Mouse (Mus musculus) heart, postnatal 10 days (tissue): Measurements from ENCODE around the gene C2cd4c. TPM values are rescaled to one million over a fixed set of nuclear protein-coding genes. Genes with fewer than 3 reads are reported as not detected.
A peak's percentile ranks its signal among the peaks of the same experiment; 100 is the strongest.

Experiments
- DNase-seq, 2 experiments: peaks; one replicate each; pipeline ENCODE4 v3.0.0; 2021
- intact Hi-C: fragments of 180-260 bp; cut with DNase I; formaldehyde crosslinking; loops from one replicate; pipeline ENCODE4 v1.15.1; 2025
- total RNA-seq, 2 experiments: library from RNA; stranded (reverse); gene quantifications; 2 replicates each; pipeline ENCODE4 v1.2.3; 2021

C2cd4c gene
- total RNA-seq, 2 experiments from 2014 or later, result not detected

DNA sequence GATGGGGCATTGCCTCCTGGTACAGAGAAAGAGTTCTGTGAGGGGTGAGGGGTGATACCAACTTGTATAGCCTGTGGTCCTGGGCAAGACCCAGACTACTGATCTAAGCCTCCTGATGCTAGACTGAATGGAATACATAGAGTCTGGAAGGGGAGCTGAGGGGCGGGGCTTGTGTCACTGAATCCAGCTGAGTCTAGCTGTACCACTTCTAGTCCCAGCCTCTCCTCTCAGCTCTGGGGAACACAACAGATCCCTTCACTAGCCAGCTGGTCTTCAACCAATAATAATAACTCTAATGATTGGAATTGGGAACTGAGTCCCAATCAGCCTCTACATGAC is 449 bp upstream of the C2cd4c start:
- intact Hi-C loops, result no loop called here
- DNase-seq, result no peak

DNA sequence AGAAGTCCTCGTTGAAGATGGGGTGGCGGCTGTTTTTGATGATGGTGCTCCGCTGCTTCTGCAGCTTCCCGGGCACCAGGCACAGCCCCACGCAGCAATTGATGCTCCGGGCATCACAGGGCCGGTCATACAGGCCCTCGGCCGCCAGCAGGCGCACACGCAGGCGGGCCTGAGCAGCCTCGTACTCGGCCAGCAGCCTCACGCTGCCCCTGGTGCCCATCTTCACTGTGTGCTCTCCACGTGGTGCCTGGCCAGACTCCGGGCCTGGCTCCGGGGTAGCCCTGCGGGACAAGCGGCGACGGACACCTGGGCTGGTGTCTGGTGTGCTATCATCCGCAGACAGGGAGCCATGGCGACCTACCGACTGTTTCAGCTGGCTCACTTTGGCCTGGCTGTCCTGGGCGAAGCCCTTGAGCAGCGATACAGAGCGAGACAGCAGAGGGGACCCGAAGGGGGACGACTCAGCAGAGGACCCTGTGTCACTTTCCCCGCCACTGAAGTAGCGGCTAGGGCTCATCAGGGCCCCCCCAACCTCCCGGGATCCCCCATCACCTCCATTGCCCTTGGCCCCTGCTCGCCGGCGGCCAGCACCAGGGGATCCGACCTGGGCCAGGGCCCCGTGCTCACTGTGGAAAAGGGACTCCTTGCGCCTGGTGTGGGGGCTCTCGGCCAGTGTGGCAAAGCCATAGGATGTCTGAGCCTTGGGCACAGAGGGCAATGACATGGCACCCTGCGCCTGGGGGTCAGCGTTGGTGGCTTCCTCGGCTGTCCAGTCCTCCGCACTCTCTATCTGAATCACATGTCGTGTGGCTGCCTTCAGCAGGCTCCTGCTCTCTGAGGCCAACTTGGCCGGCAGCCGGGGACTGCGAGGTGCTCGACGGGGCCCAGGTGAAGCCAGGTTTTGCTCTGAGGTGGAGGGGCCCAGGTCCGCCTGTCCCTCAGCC is 1.4 kb downstream of the C2cd4c start:
- intact Hi-C loops, result no loop called here
- peak in 1 of 2 experiments; percentile 19 for DNase-seq

DNA sequence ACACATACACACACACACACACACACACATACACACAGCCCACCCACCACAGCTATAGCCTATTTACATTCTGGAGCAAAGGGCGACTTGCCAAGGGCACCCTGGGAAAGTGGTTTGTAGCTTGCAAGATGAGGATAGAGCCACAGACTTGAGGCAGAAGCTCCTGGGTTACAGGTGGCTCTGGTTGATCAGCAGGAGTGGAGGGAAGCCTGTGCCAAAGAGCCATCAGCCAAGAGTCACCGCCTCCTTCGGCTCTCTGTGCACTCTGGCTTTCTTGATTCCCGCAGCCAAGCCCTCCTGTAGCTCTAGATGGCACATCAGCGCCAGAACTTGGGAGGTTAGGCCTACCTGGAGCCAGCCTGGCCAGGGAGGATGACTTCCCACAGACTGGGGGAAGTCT is 2.5 kb downstream of the C2cd4c start:
- intact Hi-C loops, result no loop called here
- no peak for DNase-seq

DNA sequence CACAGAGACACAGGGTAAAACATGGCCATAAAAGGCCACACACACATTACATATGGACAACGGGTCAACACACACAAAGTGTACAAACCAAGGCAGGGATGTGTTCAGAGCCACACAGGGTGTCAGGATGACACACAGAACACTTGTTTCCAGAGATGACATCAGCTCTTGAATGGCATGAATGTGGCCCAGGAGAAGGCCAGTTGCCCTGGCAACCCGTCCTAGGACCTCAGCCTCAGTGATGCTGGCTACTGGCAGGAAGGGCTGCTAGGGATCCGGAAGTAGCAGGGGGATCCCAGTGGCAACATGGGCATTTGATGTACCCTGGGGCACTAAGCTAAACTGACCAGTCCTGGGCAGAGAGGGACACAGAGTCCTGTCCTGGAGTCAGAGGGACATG is 4.5 kb downstream of the C2cd4c start:
- intact Hi-C loops, result no loop called here
- DNase-seq, result no peak

DNA sequence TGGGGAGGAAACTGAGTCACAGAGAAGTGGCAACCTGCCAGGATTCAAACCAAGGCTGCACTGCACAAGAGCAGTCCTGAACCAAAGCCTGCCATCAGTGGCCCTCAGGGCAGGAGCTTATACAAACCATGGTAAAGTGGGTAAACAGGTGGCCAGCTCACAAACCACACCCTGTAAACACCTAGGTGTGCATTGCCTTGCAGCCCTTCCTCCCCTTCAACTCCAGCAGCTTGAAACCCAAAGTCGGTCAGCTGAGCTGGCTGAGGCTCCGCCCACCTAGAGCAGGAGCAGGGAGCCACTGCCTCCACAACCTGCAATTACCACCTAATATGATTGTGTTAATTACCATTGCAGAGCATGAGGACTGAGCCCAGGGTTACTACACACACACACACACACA is 5.9 kb downstream of the C2cd4c start:
- DNase-seq, result no peak
- intact Hi-C loops, result no loop called here

DNA sequence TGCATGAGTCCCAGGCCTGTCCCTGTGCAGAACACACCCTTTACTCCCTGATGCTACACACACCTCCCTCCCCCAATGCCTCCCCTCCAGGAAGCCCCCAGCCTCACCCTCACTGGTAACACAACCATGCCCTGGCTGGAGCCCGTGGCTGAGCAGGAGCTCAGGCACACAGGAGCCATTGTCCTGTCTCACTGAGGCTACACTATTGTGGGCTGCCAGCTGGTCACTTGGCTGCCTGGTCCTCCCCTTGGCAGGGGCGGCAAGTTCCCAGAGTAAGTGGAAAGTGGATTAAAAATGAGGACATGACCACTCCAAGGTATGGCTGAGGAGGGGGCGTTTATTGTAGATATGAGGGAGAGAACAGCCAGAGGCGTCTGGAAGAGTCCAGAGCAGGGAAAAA is 7.3 kb downstream of the C2cd4c start:
- no peak for DNase-seq
- intact Hi-C loops, result no loop called here

DNA sequence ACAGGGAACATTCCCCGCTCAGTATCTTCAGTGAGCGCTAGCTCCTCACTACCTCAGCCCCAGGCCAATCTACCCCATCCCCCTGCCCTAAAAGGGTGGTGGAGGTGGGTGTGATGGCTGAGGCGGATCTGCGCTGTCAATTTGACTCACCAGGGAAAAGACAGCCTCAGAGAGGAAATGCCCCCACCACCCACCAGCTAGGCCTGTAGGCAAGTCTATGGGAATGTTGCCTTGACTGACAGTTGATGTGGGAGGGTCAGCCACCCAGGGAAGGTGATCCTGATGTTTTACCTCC is 15.9 kb downstream of the C2cd4c start:
- intact Hi-C loops, result loop anchor here (10.0 kb wide), 1 partner anchor 187 kb away; no protein-coding TSS in a partner anchor
- no peak for DNase-seq

DNA sequence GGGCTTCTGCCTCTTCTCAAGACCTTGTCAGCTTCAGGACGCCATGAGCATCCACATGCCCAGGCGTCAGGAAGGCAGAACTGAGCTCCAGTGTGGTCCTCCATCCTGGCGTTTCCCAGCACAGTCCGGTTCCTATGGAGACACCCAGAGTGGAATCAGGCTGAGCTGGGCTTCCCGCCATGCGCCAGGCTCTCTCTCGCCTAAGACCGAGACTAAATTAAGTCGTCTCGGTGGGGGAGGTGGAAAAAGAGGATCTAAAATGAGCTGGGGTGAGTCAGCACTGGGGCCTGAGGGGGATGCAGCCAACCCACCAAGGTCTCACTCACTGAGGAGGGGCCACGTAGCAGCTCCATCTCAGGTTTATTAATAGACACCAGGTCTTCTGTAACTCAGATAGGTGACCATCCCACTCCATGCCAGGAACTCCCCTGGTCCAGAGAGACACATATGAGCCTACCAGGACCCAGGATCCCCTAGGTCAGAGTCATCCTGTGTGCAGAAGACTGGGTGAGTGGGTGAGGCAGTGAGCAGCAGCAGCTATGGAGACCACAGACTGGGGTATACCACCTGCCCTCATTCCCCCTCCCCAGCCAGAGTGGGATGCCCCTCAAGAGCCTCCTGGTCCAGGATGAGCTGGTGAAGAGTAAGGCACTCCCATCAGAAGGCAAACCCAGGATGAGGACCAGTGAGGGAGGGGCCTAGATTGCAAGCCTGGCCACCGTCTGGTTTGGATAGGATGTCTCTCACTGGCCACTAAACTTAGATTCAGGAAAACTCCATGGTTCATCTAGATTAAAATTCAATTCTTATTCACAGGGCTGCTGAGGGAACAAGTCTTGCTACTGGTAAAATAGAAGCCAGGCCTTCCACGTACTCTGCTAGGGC is 16.5 kb downstream of the C2cd4c start:
- DNase-seq, result no peak
- intact Hi-C loops, result loop anchor here (10.0 kb wide), 1 partner anchor 188 kb away; no protein-coding TSS in a partner anchor

DNA sequence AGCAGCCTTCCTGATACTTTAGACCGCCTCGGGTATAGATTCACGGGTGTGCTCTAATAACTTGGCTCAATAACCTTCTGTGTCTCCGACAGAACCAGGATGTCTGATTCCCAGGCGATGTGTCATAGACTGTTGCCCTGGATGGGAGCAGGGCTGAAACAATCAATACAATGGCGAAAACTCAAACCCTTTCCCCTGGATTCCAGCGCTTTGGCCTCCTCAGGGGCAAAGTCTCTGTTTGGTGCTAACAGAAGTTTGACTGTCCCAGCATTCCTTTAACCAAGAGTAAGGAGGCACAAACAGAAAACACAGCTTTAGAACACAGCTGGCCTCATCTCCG is 18.3 kb downstream of the C2cd4c start:
- DNase-seq, result no peak
- intact Hi-C loops, result loop anchor here (1.0 to 10.0 kb wide), 3 partner anchors 54 to 189 kb away; no protein-coding TSS in a partner anchor

DNA sequence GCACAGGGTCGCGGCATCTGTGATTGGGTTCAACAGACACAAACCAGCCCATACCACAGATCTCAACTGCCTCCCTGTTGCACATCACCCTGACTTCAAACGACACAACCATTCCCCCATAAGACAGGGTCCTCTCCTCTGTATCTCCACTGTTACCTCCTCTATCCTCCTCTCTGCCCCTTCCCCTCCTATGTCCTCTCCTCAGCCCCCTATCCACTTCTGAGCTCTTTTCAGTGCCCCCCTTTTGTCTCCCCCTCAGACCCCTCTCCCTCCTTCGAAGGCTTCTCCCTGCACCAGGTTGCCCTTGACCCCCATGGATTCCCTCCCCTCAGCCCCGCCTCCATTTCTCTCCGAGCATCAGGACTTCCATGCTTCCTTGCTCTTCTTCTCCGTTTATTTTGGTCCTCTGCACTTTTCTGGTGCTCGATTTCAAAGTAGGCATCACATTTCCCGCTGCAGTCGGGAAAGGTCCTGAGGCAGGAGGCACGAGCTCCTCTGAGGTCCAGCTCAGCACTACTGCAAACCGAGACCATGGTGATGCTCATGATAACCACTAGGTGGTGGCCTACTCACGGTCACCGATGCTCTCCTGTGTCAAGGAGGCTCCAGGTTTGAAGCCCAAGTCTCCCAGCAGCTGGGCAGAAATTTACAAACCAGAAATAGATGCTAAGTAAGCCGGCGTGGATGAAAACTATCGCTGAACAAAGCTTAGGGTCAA is 18.8 kb downstream of the C2cd4c start:
- DNase-seq, result peak; percentile 67 to 80
- intact Hi-C loops, result loop anchor here (1.0 to 10.0 kb wide), 3 partner anchors 54 to 190 kb away; no protein-coding TSS in a partner anchor

DNA sequence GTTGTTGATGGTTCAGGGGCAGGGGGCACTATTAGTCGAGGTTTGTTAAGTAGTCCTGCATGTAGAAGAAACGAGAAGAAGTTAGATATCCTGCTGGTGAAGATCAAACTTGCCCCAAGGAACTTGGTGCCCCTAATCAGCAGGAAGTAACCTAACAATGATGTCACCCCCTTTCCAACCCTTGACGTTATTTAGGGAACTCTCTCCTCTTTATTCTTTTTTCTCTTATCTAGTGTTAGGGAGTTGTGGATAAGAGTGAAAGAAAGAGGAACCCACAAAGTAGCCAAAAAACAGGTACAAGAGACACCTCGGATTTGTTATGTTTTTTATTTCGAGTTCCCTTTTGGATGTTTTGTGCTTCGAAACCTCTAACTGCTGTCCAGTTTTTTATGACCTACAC is 19.7 kb downstream of the C2cd4c start:
- intact Hi-C loops, result loop anchor here (10.0 kb wide), 1 partner anchor 191 kb away; no protein-coding TSS in a partner anchor
- DNase-seq, result no peak

DNA sequence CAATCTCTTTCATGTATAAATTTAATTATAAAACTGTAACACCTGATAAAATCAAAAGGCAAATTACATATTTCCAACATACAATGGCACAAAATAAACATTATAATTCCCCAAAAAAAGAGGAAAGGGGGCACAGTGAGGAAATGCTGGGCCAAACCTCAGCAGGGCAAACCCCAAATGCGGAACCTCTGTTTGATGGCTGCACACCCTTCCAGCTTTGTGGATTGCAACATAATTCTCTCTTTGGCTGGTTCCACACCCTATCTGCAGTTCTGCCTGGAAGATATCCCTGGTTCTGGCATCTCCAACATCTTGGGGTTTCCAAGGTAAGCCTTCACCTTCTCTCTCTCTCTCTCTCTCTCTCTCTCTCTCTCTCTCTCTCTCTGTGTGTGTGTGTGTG is 23.1 kb downstream of the C2cd4c start:
- no peak for DNase-seq
- intact Hi-C loops, result loop anchor here (10.0 kb wide), 1 partner anchor 194 kb away; no protein-coding TSS in a partner anchor

DNA sequence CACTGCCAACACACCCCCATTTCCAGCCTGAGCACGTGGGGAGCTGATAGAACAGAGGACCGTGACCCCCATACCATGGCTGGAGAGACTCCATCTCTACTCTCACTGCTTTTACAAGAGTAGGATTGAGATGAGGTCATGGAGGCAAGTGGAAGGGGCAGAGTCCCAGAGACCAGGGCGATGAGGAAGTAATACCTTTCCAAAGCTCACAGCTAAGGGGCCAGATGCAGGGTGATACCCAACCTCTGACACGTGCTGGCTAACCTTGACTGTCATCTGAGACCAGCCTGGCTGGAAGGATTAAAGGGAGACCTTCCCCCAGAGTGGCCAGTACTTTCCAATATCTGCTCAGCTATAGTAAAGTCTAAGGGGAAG is 26.1 kb downstream of the C2cd4c start:
- no peak for DNase-seq
- intact Hi-C loops, result no loop called here

DNA sequence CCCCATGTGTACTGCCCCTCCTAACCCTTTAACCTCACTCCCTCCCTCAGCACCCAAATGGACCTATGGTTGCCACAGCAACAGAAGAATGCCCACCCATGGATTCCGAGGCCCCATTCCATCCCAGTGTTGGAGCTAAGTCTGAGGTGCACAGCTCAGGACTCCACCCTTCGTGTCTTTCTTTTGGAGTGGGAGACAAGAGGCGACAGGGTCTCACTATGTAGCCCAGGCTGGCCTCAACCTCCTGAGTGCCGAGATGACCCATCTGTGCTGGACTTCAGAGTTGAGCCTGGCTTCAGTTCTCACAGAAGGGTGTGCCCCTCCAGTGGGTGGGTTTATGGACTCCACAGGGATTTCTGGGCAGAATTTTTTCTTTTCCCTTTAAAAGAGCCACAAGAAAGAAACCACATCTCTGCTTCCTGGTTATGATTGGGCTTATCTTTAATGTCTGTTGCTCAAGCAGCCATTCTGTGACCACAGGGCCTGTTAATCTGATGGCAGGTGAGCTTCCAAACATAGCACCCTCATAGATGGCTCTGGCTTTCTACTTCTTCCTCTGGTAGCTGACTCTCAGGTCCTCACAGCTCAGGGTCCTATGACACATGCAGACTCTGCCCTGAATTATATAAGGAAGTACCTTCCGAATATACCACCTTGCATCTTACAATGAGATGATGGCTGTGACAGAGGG is 26.6 kb downstream of the C2cd4c start, which contains the start of gene Theg:
Gene Theg (minus strand): TSS at position 271 of the 691 bp plus-strand sequence.
- intact Hi-C loops, result no loop called here

DNA sequence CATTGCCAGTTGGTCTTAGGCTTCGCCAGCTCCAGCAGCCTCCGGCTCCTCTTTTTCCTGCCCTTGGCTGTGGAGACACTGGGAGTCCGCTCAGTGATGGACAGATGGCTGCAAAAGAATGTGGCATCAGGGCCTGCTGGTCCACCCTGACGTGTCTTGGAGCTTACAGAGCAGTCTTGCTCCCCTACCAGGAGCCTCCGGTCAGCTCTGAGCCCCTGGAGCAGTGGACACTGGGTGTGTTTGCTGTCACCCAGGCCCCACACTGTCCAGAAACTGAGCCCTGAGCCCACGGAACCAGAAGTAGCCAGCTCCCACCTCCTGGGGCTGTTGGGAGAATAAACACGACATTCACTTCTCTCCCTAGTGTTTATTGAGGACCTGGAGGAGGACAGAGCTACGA is 27.6 kb downstream of the C2cd4c start:
- intact Hi-C loops, result no loop called here
- no peak for DNase-seq

More for the DNA sequence above, 26.6 kb downstream of the C2cd4c start, which contains the start of gene Theg:
- no peak for DNase-seq

DNA sequence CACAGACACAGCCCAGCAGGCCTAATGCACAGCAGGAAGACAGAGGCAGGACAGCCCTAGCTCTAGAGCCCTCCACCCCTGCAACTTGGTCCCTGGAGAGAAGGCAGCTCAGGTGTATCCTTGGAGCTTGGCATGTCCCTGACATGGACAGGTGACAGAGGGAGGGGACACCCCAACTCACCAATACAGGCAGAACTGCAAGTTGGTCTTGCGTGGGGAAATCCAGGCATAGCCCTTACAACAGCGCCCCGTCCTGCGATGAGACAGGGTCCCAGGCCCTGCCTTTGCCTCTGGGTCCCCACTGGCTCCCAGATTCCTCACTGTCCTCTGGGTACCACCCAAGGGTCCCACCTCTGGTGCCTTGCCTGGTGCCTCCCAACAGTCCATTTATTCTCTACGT is 28.1 kb downstream of the C2cd4c start:
- no peak for DNase-seq
- intact Hi-C loops, result no loop called here

DNA sequence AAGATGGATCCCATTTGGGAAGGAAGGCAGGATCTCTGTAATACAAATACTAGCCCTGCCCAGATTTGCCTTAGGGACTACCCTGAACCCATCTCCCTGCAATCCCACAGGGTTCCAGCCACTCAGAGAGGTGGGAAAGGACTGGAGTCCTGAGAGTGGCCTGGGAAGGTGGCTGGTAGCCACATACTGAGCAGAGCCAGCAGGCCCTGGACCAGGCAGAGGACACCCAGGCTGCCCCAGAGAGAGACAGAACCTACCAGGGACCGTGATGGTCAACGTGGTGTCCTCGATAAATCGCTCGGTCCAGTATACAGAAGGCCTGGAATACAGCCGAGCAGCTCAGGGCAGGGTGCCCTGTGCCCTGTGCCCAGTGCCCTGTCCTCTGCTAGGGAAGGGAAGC is 28.7 kb downstream of the C2cd4c start:
- no peak for DNase-seq
- intact Hi-C loops, result no loop called here

DNA sequence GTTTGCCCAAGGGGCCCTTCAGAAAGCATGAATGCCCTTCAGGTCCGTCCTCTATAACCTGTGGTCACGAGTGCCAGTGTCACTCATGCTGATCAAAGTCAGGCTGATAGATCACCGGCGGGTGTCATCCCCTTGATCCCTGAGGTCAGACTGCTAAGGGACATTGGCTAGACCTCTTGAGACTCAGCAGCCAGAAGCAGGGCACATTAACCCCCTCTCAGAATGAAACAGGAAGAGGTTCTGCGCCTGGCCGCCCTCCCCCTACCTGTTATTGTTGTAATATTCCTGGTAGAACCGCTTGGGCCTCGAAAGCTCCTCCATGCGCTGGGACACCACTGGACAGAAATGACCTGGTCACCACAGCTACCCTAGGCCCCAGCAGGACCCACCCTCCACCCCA is 29.4 kb downstream of the C2cd4c start:
- intact Hi-C loops, result no loop called here
- no peak for DNase-seq

DNA sequence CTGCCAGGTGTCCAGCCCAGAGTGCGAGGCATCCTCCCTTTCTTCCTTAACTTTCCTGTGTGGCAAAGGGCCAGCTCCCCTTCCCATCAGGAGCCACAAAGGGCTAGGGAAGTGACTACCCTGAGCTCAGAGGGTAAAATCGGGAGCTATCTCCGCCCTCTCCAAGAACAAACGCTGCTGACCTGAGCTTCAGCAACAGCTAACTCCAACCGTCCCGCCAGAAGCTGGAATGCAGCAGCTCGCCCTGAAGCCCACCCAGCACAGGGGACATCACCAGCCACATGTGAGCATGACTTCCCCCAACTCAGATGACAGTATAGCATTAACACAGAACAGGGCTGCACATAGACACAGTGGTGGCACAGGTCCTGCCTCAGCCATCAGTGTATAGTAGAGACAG is 29.8 kb downstream of the C2cd4c start:
- intact Hi-C loops, result no loop called here

DNA sequence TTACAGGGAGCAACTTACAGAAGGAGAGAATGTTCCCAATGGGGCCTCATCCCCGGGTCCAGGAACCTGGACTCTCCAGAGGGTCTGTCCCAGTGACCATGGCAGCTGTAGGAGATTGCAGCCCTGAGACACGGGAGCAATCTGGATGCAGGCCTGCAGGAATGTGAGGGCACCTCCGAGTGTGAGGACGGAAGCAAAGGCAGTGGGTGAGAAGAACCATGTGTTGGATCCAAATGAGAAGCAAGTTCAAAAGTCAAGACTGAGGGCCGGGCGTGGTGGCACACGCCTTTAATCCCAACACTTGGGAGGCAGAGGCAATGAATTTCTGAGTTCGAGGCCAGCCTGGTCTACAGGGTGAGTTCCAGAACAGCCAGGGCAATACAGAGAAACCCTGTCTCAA is 32.3 kb downstream of the C2cd4c start:
- DNase-seq, result no peak
- intact Hi-C loops, result no loop called here

More for the DNA sequence above, 29.8 kb downstream of the C2cd4c start:
- DNase-seq, result no peak
